Mouse (Mus musculus): ENCODE measurements around the gene Zfp933.
A peak's percentile ranks its signal among the peaks of the same experiment; 100 is the strongest.
"Not testable (repeated sequence)": the region's sequence is repeated elsewhere in the genome, so short reads cannot be mapped to it uniquely, and the experiment has no call there.

Gene Zfp933

GRCm38 (mm10) chr4:147862051-147862450 is 13.9 kb upstream of the Zfp933 start:
- DNase-seq (ENCODE audit: low read depth) = no peak

- no peak for DNase-seq (ENCODE audit: low read depth)
These were observed 2.6 kb upstream of the Zfp933 start for GRCm38 (mm10) chr4:147850776-147851175.

DNA sequence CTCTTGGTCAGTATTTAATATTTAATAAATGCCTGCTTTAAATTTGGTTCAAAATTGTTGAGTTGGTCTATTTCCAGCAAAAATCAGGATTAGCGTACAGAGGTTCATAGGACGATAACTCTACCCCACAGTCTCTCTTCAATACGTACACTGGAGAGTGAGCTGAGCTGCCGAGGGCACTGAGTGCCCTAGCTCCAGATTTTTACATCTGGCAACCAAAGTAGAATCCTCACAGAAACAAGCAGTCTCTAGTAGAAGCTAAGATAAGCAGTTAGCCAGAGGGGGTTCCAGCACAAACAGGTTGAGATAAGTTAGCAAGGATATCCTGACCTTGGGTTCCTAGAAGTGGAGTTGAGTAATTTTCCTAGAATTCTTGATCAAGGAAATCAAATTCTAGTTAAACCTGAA is 422 bp upstream of the Zfp933 start:
- DNase-seq (ENCODE audit: low read depth) = peak; percentile 84

- no peak for DNase-seq (ENCODE audit: low read depth)
These were observed 5.3 kb downstream of the Zfp933 start for GRCm38 (mm10) chr4:147842871-147843270.

GRCm38 (mm10) chr4:147839282-147839681 is 8.9 kb downstream of the Zfp933 start:
- not testable (repeated sequence) for DNase-seq (ENCODE audit: low read depth)

DNA sequence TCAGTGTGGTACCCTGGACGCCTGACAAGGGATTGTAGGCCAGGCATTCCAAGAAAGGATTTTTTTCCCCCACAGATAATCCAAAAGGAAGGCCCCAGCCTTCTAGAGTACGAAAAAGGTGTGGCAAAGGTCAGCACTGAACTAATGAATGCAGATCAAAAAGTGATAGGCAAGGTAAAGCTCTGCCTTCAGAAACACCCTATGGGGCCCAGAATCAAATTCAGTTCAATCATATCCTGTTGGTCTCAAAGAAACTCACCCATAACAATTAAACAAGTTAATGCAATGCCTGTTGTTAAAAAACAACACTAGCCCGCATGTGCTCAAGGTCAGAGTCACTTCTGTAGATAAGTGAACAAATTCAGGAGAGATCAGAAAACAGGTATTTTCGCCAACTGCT is 23.8 kb downstream of the Zfp933 start:
- DNase-seq (ENCODE audit: low read depth) = no peak

GRCm38 (mm10) chr4:147821414-147821813 is 26.8 kb downstream of the Zfp933 start:
- not testable (repeated sequence) for DNase-seq (ENCODE audit: low read depth)

GRCm38 (mm10) chr4:147819659-147820058 is 28.5 kb downstream of the Zfp933 start:
- DNase-seq (ENCODE audit: low read depth) = not testable (repeated sequence)

DNA sequence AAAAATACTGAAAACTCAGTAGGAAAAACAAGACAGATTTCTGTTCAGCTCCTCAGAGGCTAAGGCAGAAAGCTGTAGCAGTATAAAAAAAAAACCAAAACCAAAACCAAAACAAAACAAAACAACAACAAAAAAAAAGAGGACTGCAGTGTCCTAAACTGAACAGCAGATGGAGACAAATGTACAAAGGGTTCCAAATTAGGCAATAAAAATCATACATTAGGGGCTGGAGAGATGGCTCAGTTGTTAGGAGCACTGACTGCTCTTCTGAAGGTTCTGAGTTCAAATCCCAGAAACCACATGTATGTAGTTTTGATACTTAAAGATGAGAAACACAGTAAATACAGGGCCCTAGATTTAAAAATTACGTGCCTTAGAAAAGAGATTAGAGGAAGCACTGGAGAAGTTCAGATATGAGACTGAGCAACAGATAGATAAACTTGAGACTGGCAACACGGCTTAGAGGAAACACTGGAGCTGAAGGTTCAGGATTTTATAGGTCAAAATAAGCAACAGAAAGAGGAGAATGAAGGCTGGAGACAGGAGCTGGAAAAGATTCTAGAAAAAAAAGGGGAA is 33.5 kb downstream of the Zfp933 start:
- DNase-seq (ENCODE audit: low read depth) = peak; percentile 45

DNA sequence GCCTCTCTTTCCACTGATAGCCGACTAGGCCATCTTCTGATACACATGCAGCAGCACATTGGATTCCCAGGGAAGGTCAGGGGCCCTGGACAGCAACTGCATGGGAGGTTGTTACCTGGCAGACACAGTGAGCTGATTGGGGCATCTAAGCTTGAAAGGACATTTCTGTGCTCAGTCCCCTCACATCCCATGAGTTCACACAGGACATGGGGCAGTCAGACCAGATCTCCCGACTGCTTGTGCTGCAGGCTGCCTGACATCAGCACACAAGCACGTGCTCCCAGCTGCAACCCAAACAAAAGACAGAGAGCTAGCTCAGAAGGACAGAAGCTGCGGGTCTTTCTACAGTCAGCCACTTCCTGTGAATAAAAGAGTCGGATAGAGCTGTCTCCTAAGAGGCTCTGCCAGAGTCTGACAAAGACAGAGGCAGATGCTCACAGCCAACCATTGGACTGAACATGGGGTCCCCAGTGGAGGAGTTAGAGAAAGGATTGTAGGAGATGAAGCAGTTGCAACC is 34.9 kb downstream of the Zfp933 start:
- DNase-seq (ENCODE audit: low read depth) = no peak

- DNase-seq (ENCODE audit: low read depth) = not testable (repeated sequence)
These were observed 38.2 kb downstream of the Zfp933 start for GRCm38 (mm10) chr4:147809966-147810304.

DNA sequence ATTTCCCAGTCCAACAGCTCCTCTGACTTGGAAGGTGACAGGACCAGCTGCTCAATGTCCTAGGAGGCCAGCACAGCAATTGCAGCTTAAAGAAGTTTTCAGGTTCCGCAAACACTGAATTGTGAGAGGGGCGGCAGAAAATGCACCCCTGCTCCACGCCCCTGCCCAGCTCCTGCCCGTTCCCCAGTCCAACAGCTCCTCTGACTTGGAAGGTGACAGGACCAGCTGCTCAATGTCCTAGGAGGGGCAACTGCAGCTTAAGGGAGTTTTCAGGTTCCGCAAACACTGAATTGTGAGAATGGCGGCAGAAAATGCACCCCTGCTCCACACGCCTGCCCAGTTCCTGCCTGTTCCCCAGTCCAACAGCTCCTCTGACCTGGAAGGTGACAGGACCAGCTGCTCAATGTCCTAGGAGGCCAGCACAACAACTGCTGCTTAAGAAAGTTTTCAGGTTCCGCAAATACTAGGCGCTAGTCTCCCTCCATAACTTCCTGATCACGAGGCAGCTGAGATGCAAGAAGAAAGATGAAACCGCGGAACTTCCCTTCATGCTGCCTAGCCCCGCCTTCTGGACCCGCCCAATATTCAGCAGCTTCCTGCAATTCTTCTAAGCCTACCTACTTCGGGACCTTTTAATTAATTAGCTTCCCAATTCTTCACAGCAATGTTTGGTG is 38.7 kb downstream of the Zfp933 start, which contains the start of gene Zfp984:
Zfp984 (minus strand) TSS at position 497 of the 674 bp plus-strand sequence.
- DNase-seq (ENCODE audit: low read depth) = peak; percentile 43

- DNase-seq (ENCODE audit: low read depth) = not testable (repeated sequence)
These were observed 39.7 kb downstream of the Zfp933 start for GRCm38 (mm10) chr4:147808483-147808882.

GRCm38 (mm10) chr4:147795308-147795707 is 52.9 kb downstream of the Zfp933 start:
- not testable (repeated sequence) for DNase-seq (ENCODE audit: low read depth)

- DNase-seq (ENCODE audit: low read depth) = not testable (repeated sequence)
These were observed 54.0 kb downstream of the Zfp933 start for GRCm38 (mm10) chr4:147794026-147794665.

DNA sequence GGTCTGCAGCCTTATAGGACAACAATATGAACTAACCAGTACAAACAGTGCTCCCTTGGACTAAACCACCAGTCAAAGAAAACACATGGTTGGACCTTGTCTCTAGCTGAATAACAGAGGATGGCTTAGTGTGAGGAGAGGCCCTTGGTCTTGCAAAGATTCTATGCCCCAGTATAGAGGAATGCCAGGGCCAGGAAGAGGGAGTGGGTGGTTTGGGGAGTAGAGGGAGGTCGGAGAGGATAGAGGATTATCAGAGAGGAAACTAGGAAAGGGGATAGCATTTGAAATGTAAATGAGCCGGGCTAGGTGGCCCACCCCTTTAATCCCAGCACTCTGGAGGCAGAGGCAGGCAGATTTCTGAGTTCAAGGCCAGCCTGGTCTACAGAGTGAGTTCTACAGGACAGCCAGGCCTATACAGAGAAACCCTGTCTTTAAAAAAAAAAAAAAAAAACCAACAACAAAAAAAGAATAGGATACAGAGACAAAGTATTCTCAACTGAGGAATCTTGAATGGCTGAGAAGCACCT is 54.7 kb downstream of the Zfp933 start:
- DNase-seq (ENCODE audit: low read depth) = not testable (repeated sequence)

DNA sequence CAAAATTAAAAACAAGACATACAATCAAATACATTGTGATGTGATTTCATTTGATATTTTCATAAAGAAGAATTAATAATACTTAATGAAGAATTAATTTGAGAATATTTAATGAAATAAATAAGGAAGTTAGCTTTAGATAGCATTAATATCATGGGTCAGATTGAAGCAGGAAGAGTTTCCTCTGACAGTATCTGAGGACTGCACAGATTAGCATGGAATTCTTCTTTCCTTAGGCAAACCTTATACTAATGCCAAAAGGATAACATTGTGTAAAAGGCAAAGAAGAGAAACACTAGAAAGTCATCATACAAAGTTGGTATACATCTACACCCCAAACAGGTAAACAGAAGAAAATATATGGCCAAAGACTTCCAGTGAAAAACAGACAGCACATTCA is 56.4 kb downstream of the Zfp933 start:
- not testable (repeated sequence) for DNase-seq (ENCODE audit: low read depth)
